Mouse (Mus musculus) forebrain, embryonic 14.5 days (tissue): ENCODE data around the gene Tctn1. TPM values are rescaled to one million over a fixed set of nuclear protein-coding genes. Genes with fewer than 3 reads are reported as not detected.

Source experiments
- ATAC-seq: fragments of 200-750 bp; cut with Nextera tagmentation; 2 replicates; pipeline ENCODE4 v1.8.0; 2017; ENCODE audit warnings: mild to moderate bottlenecking, moderate library complexity
- DNase-seq: peaks from one replicate; pipeline ENCODE4 v3.0.0-alpha.2; 2015; ENCODE audit warnings: low spot score
- H3K27ac ChIP-seq: fragments of 300-500 bp; sonication (generic); 2 replicates; pipeline ENCODE4 v1.5.1; 2014; ENCODE audit warnings: low read depth, mild to moderate bottlenecking, control low read depth, low read length, moderate library complexity
- H3K27me3 ChIP-seq: fragments of 300-500 bp; sonication (generic); replicated peaks from 2 replicates; pipeline ENCODE4 v1.6.1; 2014; ENCODE audit warnings: low read length, control low read depth, mixed read lengths; ENCODE audit not compliant: control insufficient read depth, insufficient read depth
- H3K36me3 ChIP-seq: fragments of 300-500 bp; sonication (generic); 2 replicates; pipeline ENCODE4 v1.6.1; 2014; ENCODE audit warnings: low read length, control low read depth; ENCODE audit not compliant: control insufficient read depth, insufficient read depth
- H3K4me1 ChIP-seq: fragments of 300-500 bp; sonication (generic); 2 replicates; pipeline ENCODE4 v1.6.1; 2014; ENCODE audit warnings: antibody characterized with exemption, low read length, control low read depth; ENCODE audit not compliant: control insufficient read depth, insufficient read depth
- H3K4me2 ChIP-seq: fragments of 300-500 bp; sonication (generic); 2 replicates; pipeline ENCODE4 v1.6.1; 2014; ENCODE audit warnings: mild to moderate bottlenecking, control low read depth, low read length
- H3K4me3 ChIP-seq: fragments of 300-500 bp; sonication (generic); 2 replicates; pipeline ENCODE4 v1.5.1; 2014; ENCODE audit warnings: low read depth, low read length, control low read depth
- H3K9ac ChIP-seq: fragments of 300-500 bp; sonication (generic); 2 replicates; pipeline ENCODE4 v1.6.1; 2014; ENCODE audit warnings: mild to moderate bottlenecking, low read length, control low read depth, moderate library complexity
- H3K9me3 ChIP-seq: fragments of 300-500 bp; sonication (generic); replicated peaks from 2 replicates; pipeline ENCODE4 v1.6.1; 2016; ENCODE audit warnings: low read length, control low read depth, mixed read lengths; ENCODE audit not compliant: control insufficient read depth
- WGBS: fragments of 180-500 bp; shearing (Covaris S2); extraction: QIAGEN DNeasy Blood & Tissue Kit; methylation state at CpG from one replicate; pipeline ENCODE4 v1.1.7; 2014; 5-methylcytosine and 5-hydroxymethylcytosine counted together
- polyA plus RNA-seq: library from polyadenylated mRNA; unstranded; fragments of >200 nt; fragmentation: Nextera tagmentation; extraction: Ambion mirVana; gene quantifications from 2 replicates; pipeline ENCODE4 v1.2.1, GENCODE M21; 2014

Gene Tctn1
- polyA plus RNA-seq, 1 experiment from 2014 or later: 3.5 TPM

DNA sequence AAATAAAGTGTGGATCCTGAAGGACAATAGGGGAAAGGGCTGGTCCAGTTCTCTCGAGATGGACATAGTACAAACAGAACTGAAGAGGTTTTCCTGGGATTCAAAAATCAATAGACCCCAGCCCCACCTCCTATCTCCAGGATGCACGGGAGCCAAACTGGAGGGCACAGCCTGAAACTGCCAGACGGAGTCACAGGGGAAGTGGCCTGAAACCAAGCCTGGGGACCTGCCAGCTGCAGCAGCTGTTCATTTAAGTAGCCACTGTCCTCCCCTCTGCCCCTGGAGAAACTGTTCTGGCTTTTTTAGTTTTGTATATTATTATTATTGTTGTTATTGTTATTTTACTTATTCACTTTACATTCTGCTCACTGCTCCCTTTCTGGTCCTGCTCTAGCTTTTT, 75.1 kb downstream of the Tctn1 start:
- no peak overlapping the region for H3K9ac ChIP-seq
- DNase-seq: no peak
- no peak overlapping the region for H3K4me2 ChIP-seq
- H3K4me3 ChIP-seq: no peak overlapping the region
- ATAC-seq: no peak
- no peaks in the 10 kb centered on the region for H3K9me3 ChIP-seq
- no peaks in the 10 kb centered on the region for H3K4me1 ChIP-seq
- WGBS: 55% methylated on average over 3 of the region's 3 CpGs
- H3K27ac ChIP-seq: no peak overlapping the region
- no peaks in the 10 kb centered on the region for H3K36me3 ChIP-seq
- H3K27me3 ChIP-seq: no peaks in the 10 kb centered on the region

Other genes starting within 250 kb of the Tctn1 start
- gene Cux2, start 214.4 kb downstream of the Tctn1 start, polyA plus RNA-seq: 16.7 and 30.0 TPM in 2 replicates
- 1.0 and 1.1 TPM in 2 replicates for gene Myl2, start 163.5 kb downstream of the Tctn1 start, polyA plus RNA-seq
- not detected in 2 replicates for gene Ccdc63, start 123.6 kb downstream of the Tctn1 start, polyA plus RNA-seq
- 274 and 280 TPM in 2 replicates for gene Ppp1cc, start 106.2 kb downstream of the Tctn1 start, polyA plus RNA-seq
- 1.3 and 2.4 TPM in 2 replicates for gene Hvcn1, start 57.7 kb downstream of the Tctn1 start, polyA plus RNA-seq
- gene Pptc7, start 19.9 kb upstream of the Tctn1 start, polyA plus RNA-seq: 5.2 and 5.9 TPM in 2 replicates
- gene Rad9b, start 89.8 kb upstream of the Tctn1 start, polyA plus RNA-seq: 12.2 and 13.1 TPM in 2 replicates
- 288 and 315 TPM in 2 replicates for gene Vps29, start 89.9 kb upstream of the Tctn1 start, polyA plus RNA-seq
- gene Gpn3, start 107.4 kb upstream of the Tctn1 start, polyA plus RNA-seq: 54.9 and 57.2 TPM in 2 replicates
- 146 and 157 TPM in 2 replicates for gene Fam216a, start 107.9 kb upstream of the Tctn1 start, polyA plus RNA-seq
- 95.5 and 119 TPM in 2 replicates for gene Arpc3, start 127.4 kb upstream of the Tctn1 start, polyA plus RNA-seq
- 33.1 and 37.3 TPM in 2 replicates for gene Anapc7, start 157.2 kb upstream of the Tctn1 start, polyA plus RNA-seq
- gene Atp2a2, start 237.8 kb upstream of the Tctn1 start, polyA plus RNA-seq: 34.8 and 35.1 TPM in 2 replicates